Mouse (Mus musculus): ENCODE results near the gene Tpra1. TPM values are rescaled to one million over a fixed set of nuclear protein-coding genes. Genes with fewer than 3 reads are reported as not detected.

Tpra1 gene
- polyA plus RNA-seq (2014; fragmentation: Nextera tagmentation; extraction: Ambion mirVana), result 40.1 and 45.4 TPM in 2 replicates

DNA sequence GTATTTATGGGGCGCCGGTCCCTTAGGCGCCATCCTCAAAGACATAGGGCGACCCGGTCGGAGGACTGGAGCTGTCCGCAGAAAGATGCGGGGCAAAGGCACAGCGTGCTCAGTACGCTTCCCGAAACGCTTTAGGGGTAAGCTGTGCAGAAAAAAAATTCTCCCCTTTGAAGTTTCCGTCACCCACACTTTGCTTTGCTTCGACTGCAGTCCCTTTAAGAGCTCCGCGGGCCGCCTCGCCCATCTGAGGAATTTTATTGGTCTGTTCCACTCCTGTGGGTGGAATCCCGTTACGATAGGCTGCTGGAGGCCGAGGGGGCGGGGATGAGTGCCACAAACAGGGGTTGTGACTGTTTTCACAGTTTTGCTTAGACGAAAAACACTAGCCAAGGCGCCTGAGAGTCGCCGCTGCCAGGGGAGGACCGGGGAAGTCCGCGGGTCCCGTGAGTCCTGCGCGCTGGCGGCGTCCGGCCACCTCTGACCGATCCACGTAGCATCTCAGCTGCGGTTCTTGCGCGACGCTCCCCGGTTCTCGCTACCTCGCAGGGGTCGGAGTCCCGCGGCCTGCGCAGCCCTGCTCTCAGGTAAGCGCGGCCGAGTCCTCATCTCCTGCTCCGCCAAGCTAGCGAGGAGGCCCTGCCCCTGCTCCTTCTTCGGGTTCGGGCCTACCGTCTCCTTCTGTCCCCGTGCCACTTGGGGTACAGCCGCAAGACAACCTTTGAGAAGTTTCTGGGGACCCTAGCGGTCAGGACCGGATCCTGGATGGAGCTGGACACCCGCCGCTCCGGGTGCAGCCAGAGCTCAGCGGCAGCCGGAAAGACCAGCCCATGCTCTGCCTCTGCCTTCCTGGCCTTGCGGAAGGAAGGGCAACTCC lies at the start of gene Tpra1:
Gene Tpra1 (plus strand): TSS at position 305 of the 874 bp plus-strand sequence.
- no peaks in the 10 kb centered on the region for H3K36me3 ChIP-seq (ENCODE audit: control insufficient read depth, insufficient read depth, low read length)
- peak within 1 kb of the TSS; percentile 63 for H3K27ac ChIP-seq (ENCODE audit: low read depth, low read length)
- H3K4me3 ChIP-seq (ENCODE audit: low read depth, low read length), result peak within 1 kb of the TSS; percentile 63
- peaks cover 12% of the 10 kb centered on the region; the same call in 1 of the 2 replicates for H3K4me1 ChIP-seq (replicated peaks; ENCODE audit: control insufficient read depth, insufficient read depth, low read length)
- peak; percentile 82 for ATAC-seq (ENCODE audit: low FRiP score)
- peak; percentile 92 for DNase-seq (ENCODE audit: low spot score)
- H3K4me2 ChIP-seq (replicated peaks; ENCODE audit: low read depth, low read length), result peak within 1 kb of the TSS; percentile 93
- H3K9ac ChIP-seq (ENCODE audit: low read depth, low read length), result peak within 1 kb of the TSS; percentile 91
- under 1% methylated on average over 66 of the region's 66 CpGs for WGBS
- no peaks in the 10 kb centered on the region for H3K9me3 ChIP-seq (ENCODE audit: control insufficient read depth, low read length)
- H3K27me3 ChIP-seq (ENCODE audit: control insufficient read depth, insufficient read depth, low read length), result no peaks in the 10 kb centered on the region

GRCm38 (mm10) chr6:88854509-88854908 lies 47.5 kb upstream of the Tpra1 start:
- Histone ChIP-seq H3K4me1 (replicated peaks; ENCODE audit: control insufficient read depth, insufficient read depth, low read length) (no peaks in the 10 kb centered on the region), H3K9me3 (ENCODE audit: control insufficient read depth, low read length) (no peaks in the 10 kb centered on the region), H3K9ac (ENCODE audit: low read depth, low read length) (no peak overlapping the region), H3K4me2 (replicated peaks; ENCODE audit: low read depth, low read length) (no peak overlapping the region), H3K4me3 (ENCODE audit: low read depth, low read length) (no peak overlapping the region), H3K27ac (ENCODE audit: low read depth, low read length) (no peak overlapping the region), H3K36me3 (ENCODE audit: control insufficient read depth, insufficient read depth, low read length) (no peaks in the 10 kb centered on the region), H3K27me3 (ENCODE audit: control insufficient read depth, insufficient read depth, low read length) (no peaks in the 10 kb centered on the region)
- WGBS, result 87% methylated on average over 5 of the region's 5 CpGs
- ATAC-seq (ENCODE audit: low FRiP score) (no peak), DNase-seq (ENCODE audit: low spot score) (no peak)

- H3K4me2 ChIP-seq (replicated peaks; ENCODE audit: low read depth, low read length), result no peak overlapping the region
- WGBS, result 22% methylated on average over 5 of the region's 5 CpGs
- H3K4me3 ChIP-seq (ENCODE audit: low read depth, low read length), result no peak overlapping the region
- no peaks in the 10 kb centered on the region for H3K27me3 ChIP-seq (ENCODE audit: control insufficient read depth, insufficient read depth, low read length)
- peak; percentile 86 for DNase-seq (ENCODE audit: low spot score)
- no peaks in the 10 kb centered on the region for H3K36me3 ChIP-seq (ENCODE audit: control insufficient read depth, insufficient read depth, low read length)
- H3K27ac ChIP-seq (ENCODE audit: low read depth, low read length), result no peak overlapping the region
- ATAC-seq (ENCODE audit: low FRiP score), result peak; percentile 17; the same call in 1 of the 2 replicates
- no peaks in the 10 kb centered on the region for H3K9me3 ChIP-seq (ENCODE audit: control insufficient read depth, low read length)
- H3K4me1 ChIP-seq (replicated peaks; ENCODE audit: control insufficient read depth, insufficient read depth, low read length), result no peaks in the 10 kb centered on the region
- H3K9ac ChIP-seq (ENCODE audit: low read depth, low read length), result no peak overlapping the region
Measured at GRCm38 (mm10) chr6:88855636-88856035, 46.4 kb upstream of the Tpra1 start.

- Histone ChIP-seq H3K4me2 (replicated peaks; ENCODE audit: low read depth, low read length) (no peak overlapping the region), H3K9me3 (ENCODE audit: control insufficient read depth, low read length) (no peaks in the 10 kb centered on the region), H3K4me1 (replicated peaks; ENCODE audit: control insufficient read depth, insufficient read depth, low read length) (no peaks in the 10 kb centered on the region), H3K4me3 (ENCODE audit: low read depth, low read length) (no peak overlapping the region), H3K27me3 (ENCODE audit: control insufficient read depth, insufficient read depth, low read length) (no peaks in the 10 kb centered on the region), H3K36me3 (ENCODE audit: control insufficient read depth, insufficient read depth, low read length) (peaks cover 6% of the 10 kb centered on the region; the same call in 1 of the 2 replicates), H3K27ac (ENCODE audit: low read depth, low read length) (no peak overlapping the region), H3K9ac (ENCODE audit: low read depth, low read length) (no peak overlapping the region)
- ATAC-seq (ENCODE audit: low FRiP score) (no peak), DNase-seq (ENCODE audit: low spot score) (no peak)
- 47% methylated on average over 9 of the region's 9 CpGs for WGBS
Measured at GRCm38 (mm10) chr6:88857249-88857648, 44.8 kb upstream of the Tpra1 start.

DNA sequence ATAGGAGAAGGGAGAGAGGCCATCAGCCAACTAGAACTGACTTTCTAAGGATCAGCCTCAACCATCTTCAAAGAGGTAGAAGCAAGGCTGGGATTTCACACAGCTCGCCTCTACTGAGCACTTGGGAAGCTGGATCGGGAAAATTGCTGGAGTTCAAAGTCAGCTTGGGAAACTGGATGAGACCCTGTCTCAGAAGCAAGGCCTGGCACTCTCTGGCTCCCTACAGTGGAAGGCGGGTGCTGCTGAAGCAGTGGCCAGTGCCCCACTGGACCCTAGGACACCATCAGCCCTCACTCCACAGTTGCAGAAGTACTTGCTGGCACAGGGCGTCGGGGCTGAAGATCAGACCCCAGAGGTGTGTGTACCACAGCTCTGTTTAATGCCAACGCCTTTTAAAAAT lies 44.2 kb upstream of the Tpra1 start:
- Histone ChIP-seq H3K36me3 (ENCODE audit: control insufficient read depth, insufficient read depth, low read length) (peaks cover 8% of the 10 kb centered on the region), H3K9me3 (ENCODE audit: control insufficient read depth, low read length) (no peaks in the 10 kb centered on the region), H3K9ac (ENCODE audit: low read depth, low read length) (no peak overlapping the region), H3K27me3 (ENCODE audit: control insufficient read depth, insufficient read depth, low read length) (no peaks in the 10 kb centered on the region), H3K4me3 (ENCODE audit: low read depth, low read length) (no peak overlapping the region), H3K4me2 (replicated peaks; ENCODE audit: low read depth, low read length) (no peak overlapping the region), H3K27ac (ENCODE audit: low read depth, low read length) (no peak overlapping the region), H3K4me1 (replicated peaks; ENCODE audit: control insufficient read depth, insufficient read depth, low read length) (no peaks in the 10 kb centered on the region)
- ATAC-seq (ENCODE audit: low FRiP score), result no peak
- WGBS, result 87% methylated on average over 6 of the region's 6 CpGs
- DNase-seq (ENCODE audit: low spot score), result no peak

DNA sequence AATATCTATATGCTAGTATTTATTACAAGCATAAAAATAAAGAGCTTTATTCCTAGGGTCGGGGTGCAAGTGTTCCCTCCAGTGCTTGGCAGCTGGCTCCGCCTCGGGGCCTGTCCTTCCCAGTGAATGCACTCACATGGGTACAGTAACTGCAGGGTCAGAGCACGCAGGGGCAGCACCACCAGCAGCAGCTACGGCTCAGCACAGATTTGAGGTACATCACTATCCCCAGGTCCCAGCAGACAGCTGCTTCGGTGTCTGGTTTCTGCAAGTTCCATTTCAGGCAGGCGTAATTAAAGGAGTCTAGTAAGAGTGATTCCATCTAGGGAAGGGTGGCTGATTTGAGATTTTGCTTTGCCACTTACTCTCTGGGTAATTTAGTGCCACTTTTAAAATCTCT lies 43.7 kb upstream of the Tpra1 start:
- peaks cover 12% of the 10 kb centered on the region for H3K36me3 ChIP-seq (ENCODE audit: control insufficient read depth, insufficient read depth, low read length)
- WGBS, result 77% methylated on average over 7 of the region's 7 CpGs
- no peaks in the 10 kb centered on the region for H3K27me3 ChIP-seq (ENCODE audit: control insufficient read depth, insufficient read depth, low read length)
- H3K9ac ChIP-seq (ENCODE audit: low read depth, low read length), result no peak overlapping the region
- DNase-seq (ENCODE audit: low spot score) (no peak), ATAC-seq (ENCODE audit: low FRiP score) (no peak)
- no peak overlapping the region for H3K4me2 ChIP-seq (replicated peaks; ENCODE audit: low read depth, low read length)
- no peak overlapping the region for H3K4me3 ChIP-seq (ENCODE audit: low read depth, low read length)
- no peaks in the 10 kb centered on the region for H3K4me1 ChIP-seq (replicated peaks; ENCODE audit: control insufficient read depth, insufficient read depth, low read length)
- H3K9me3 ChIP-seq (ENCODE audit: control insufficient read depth, low read length), result no peaks in the 10 kb centered on the region
- H3K27ac ChIP-seq (ENCODE audit: low read depth, low read length), result no peak overlapping the region

DNA sequence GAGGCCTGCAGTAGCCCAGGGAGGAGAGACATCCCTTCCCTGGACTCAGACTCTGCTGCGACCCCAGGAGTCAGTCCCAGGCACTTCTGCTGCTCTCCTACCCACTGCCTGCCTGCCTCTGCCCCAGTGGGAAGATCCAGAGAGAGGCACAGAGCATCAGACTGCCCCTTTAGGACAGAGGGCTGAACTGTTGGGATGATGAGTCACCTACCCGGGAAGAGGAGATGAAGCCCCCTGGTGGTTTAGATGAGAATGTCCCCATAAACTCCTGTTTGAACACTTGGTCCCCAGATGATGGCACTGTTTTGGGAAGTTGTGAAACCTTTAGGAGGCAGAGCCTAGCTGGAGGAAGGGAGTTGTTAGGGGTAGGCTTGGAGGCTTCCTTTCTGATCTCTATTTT lies 41.1 kb upstream of the Tpra1 start:
- Histone ChIP-seq H3K36me3 (ENCODE audit: control insufficient read depth, insufficient read depth, low read length) (peaks cover 14% of the 10 kb centered on the region), H3K27ac (ENCODE audit: low read depth, low read length) (no peak overlapping the region), H3K27me3 (ENCODE audit: control insufficient read depth, insufficient read depth, low read length) (no peaks in the 10 kb centered on the region), H3K9ac (ENCODE audit: low read depth, low read length) (no peak overlapping the region), H3K9me3 (ENCODE audit: control insufficient read depth, low read length) (no peaks in the 10 kb centered on the region), H3K4me1 (replicated peaks; ENCODE audit: control insufficient read depth, insufficient read depth, low read length) (no peaks in the 10 kb centered on the region), H3K4me2 (replicated peaks; ENCODE audit: low read depth, low read length) (no peak overlapping the region), H3K4me3 (ENCODE audit: low read depth, low read length) (no peak overlapping the region)
- 29% methylated on average over 2 of the region's 2 CpGs for WGBS
- DNase-seq (ENCODE audit: low spot score) (peak; percentile 65), ATAC-seq (ENCODE audit: low FRiP score) (no peak)

DNA sequence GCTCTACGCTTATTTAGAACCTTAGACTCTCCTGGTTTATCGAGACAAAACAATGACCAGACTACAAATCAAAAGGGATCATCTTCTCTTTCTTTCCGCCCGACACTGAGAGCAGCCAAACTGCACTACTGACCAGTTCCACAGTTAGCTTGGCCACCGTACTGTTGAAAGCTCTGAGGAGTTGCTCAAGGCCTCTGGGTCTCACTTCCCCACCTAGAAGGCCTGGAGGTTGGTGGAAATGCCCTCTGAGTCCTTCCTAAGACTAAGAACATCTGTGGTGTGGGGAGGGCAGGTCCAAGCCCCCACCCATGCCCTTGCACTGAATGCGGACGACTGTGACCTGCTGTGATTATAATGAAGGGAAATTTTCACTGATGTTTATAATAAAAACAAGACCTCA lies 36.3 kb upstream of the Tpra1 start:
- WGBS, result 84% methylated on average over 7 of the region's 7 CpGs
- no peak for ATAC-seq (ENCODE audit: low FRiP score)
- no peak overlapping the region for H3K4me3 ChIP-seq (ENCODE audit: low read depth, low read length)

DNA sequence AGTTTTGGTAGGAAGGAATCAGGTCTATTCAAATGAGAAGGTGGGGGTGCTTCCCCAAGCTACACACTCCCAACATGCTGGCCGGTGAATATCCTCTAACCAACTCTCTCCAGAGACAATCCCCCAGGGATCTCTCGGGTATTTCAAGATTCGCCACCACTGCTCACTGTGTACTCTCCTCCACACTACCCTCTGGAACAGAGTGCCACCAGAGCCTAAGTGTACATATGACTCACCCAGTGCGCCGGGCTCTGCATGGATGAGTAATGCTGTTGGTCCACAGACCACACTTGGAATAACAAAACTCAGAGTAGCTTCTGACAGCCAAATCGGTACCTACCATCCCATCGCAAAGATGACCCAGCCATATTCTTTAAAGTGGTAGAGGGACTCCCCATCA lies 32.6 kb upstream of the Tpra1 start:
- H3K27ac ChIP-seq (ENCODE audit: low read depth, low read length), result no peak overlapping the region
- H3K4me2 ChIP-seq (replicated peaks; ENCODE audit: low read depth, low read length), result no peak overlapping the region
- 88% methylated on average over 7 of the region's 7 CpGs for WGBS
- H3K9ac ChIP-seq (ENCODE audit: low read depth, low read length), result no peak overlapping the region
- H3K9me3 ChIP-seq (ENCODE audit: control insufficient read depth, low read length), result no peaks in the 10 kb centered on the region
- DNase-seq (ENCODE audit: low spot score), result no peak
- no peak for ATAC-seq (ENCODE audit: low FRiP score)
- H3K4me3 ChIP-seq (ENCODE audit: low read depth, low read length), result no peak overlapping the region
- H3K36me3 ChIP-seq (ENCODE audit: control insufficient read depth, insufficient read depth, low read length), result no peaks in the 10 kb centered on the region
- H3K4me1 ChIP-seq (replicated peaks; ENCODE audit: control insufficient read depth, insufficient read depth, low read length), result no peaks in the 10 kb centered on the region
- 0 out of 2 replicates have a peak, but pooled peaks cover under 1% of the 10 kb centered on the region for H3K27me3 ChIP-seq (ENCODE audit: control insufficient read depth, insufficient read depth, low read length)

More for the DNA sequence above, 36.3 kb upstream of the Tpra1 start:
- Histone ChIP-seq H3K36me3 (ENCODE audit: control insufficient read depth, insufficient read depth, low read length) (peaks cover 14% of the 10 kb centered on the region), H3K9ac (ENCODE audit: low read depth, low read length) (no peak overlapping the region), H3K4me2 (replicated peaks; ENCODE audit: low read depth, low read length) (no peak overlapping the region), H3K27me3 (ENCODE audit: control insufficient read depth, insufficient read depth, low read length) (no peaks in the 10 kb centered on the region), H3K9me3 (ENCODE audit: control insufficient read depth, low read length) (no peaks in the 10 kb centered on the region), H3K4me1 (replicated peaks; ENCODE audit: control insufficient read depth, insufficient read depth, low read length) (no peaks in the 10 kb centered on the region), H3K27ac (ENCODE audit: low read depth, low read length) (no peak overlapping the region)
- DNase-seq (ENCODE audit: low spot score), result no peak

Data from hindbrain, embryonic 11.5 days (tissue).